Mouse (Mus musculus): ENCODE data around the gene 1700016K19Rik. TPM values are rescaled to one million over a fixed set of nuclear protein-coding genes. Genes with fewer than 3 reads are reported as not detected.

Gene 1700016K19Rik
- total and polyA plus RNA-seq, 3 experiments: 0.16 TPM; not detected in 2

GRCm38 (mm10) chr11:76035182-76035581 is 35.5 kb downstream of the 1700016K19Rik start:
- TF ChIP-seq CTCF (IDR thresholded peaks at IDR 0.05; ENCODE audit: low read depth, low read length) (no peak), GATA2 (IDR thresholded peaks at IDR 0.05; ENCODE audit: borderline replicate concordance, low read depth, low read length) (no peak), POLR2AphosphoS5 (IDR thresholded peaks at IDR 0.05; ENCODE audit: insufficient replicate concordance, low read depth, low read length) (no peak)
- ATAC-seq (ENCODE audit: extremely low read depth, insufficient number of reproducible peaks, low FRiP score, poor library complexity, severe bottlenecking) (no peak), DNase-seq (ENCODE audit: low spot score) (no peak)
- peaks cover 30% of the 10 kb centered on the region for H3K27me3 ChIP-seq (ENCODE audit: insufficient read depth, low read length)
- H3K9me3 ChIP-seq (replicated peaks): no peaks in the 10 kb centered on the region
- H3K36me3 ChIP-seq (replicated peaks): no peaks in the 10 kb centered on the region
- no peaks in the 10 kb centered on the region for H3K4me1 ChIP-seq (ENCODE audit: insufficient read depth, low read depth, low read length)
- no peak overlapping the region for H3K4me3 ChIP-seq (ENCODE audit: low read depth, low read length)

- no peak for ATAC-seq (ENCODE audit: extremely low read depth, insufficient number of reproducible peaks, low FRiP score, poor library complexity, severe bottlenecking)
- no peaks in the 10 kb centered on the region for H3K4me1 ChIP-seq (ENCODE audit: insufficient read depth, low read depth, low read length)
- H3K9me3 ChIP-seq (replicated peaks): no peaks in the 10 kb centered on the region
- H3K4me3 ChIP-seq (ENCODE audit: low read depth, low read length): no peak overlapping the region
- H3K36me3 ChIP-seq (replicated peaks): no peaks in the 10 kb centered on the region
- no peak for DNase-seq (ENCODE audit: low spot score)
- TF ChIP-seq GATA1 (IDR thresholded peaks at IDR 0.05; ENCODE audit: borderline replicate concordance, low read length) (no peak), POLR2AphosphoS5 (IDR thresholded peaks at IDR 0.05; ENCODE audit: insufficient replicate concordance, low read depth, low read length) (no peak), TAL1 (conservative IDR thresholded peaks at IDR 0.05; ENCODE audit: low read depth, low read length) (no peak), GATA2 (IDR thresholded peaks at IDR 0.05; ENCODE audit: borderline replicate concordance, low read depth, low read length) (no peak), CTCF (IDR thresholded peaks at IDR 0.05; ENCODE audit: low read depth, low read length) (no peak)
- peaks cover 26% of the 10 kb centered on the region for H3K27me3 ChIP-seq (ENCODE audit: insufficient read depth, low read length)
Measured at GRCm38 (mm10) chr11:76037581-76038294, 38.0 kb downstream of the 1700016K19Rik start.

- no peak for DNase-seq (ENCODE audit: low spot score)
- ATAC-seq (ENCODE audit: extremely low read depth, insufficient number of reproducible peaks, low FRiP score, poor library complexity, severe bottlenecking): no peak
- H3K4me3 ChIP-seq (ENCODE audit: low read depth, low read length): no peak overlapping the region
Measured at GRCm38 (mm10) chr11:76039271-76040053, 39.8 kb downstream of the 1700016K19Rik start.

GRCm38 (mm10) chr11:76040106-76040505 is 40.4 kb downstream of the 1700016K19Rik start:
- Histone ChIP-seq H3K9me3 (replicated peaks) (no peaks in the 10 kb centered on the region), H3K4me1 (ENCODE audit: insufficient read depth, low read depth, low read length) (no peaks in the 10 kb centered on the region), H3K27me3 (ENCODE audit: insufficient read depth, low read length) (peaks cover 17% of the 10 kb centered on the region), H3K4me3 (ENCODE audit: low read depth, low read length) (no peak overlapping the region), H3K36me3 (replicated peaks) (peaks cover 3% of the 10 kb centered on the region)
- TF ChIP-seq GATA2 (IDR thresholded peaks at IDR 0.05; ENCODE audit: borderline replicate concordance, low read depth, low read length) (no peak), CTCF (IDR thresholded peaks at IDR 0.05; ENCODE audit: low read depth, low read length) (no peak), TAL1 (conservative IDR thresholded peaks at IDR 0.05; ENCODE audit: low read depth, low read length) (no peak), POLR2AphosphoS5 (IDR thresholded peaks at IDR 0.05; ENCODE audit: insufficient replicate concordance, low read depth, low read length) (no peak), GATA1 (IDR thresholded peaks at IDR 0.05; ENCODE audit: borderline replicate concordance, low read length) (no peak)
- DNase-seq (ENCODE audit: low spot score) (no peak), ATAC-seq (ENCODE audit: extremely low read depth, insufficient number of reproducible peaks, low FRiP score, poor library complexity, severe bottlenecking) (no peak)

More at GRCm38 (mm10) chr11:76039271-76040053, 39.8 kb downstream of the 1700016K19Rik start:
- TF ChIP-seq CTCF (IDR thresholded peaks at IDR 0.05; ENCODE audit: low read depth, low read length) (no peak), POLR2AphosphoS5 (IDR thresholded peaks at IDR 0.05; ENCODE audit: insufficient replicate concordance, low read depth, low read length) (no peak), TAL1 (conservative IDR thresholded peaks at IDR 0.05; ENCODE audit: low read depth, low read length) (no peak), GATA1 (IDR thresholded peaks at IDR 0.05; ENCODE audit: borderline replicate concordance, low read length) (no peak), GATA2 (IDR thresholded peaks at IDR 0.05; ENCODE audit: borderline replicate concordance, low read depth, low read length) (no peak)
- Histone ChIP-seq H3K27me3 (ENCODE audit: insufficient read depth, low read length) (peaks cover 21% of the 10 kb centered on the region), H3K4me1 (ENCODE audit: insufficient read depth, low read depth, low read length) (no peaks in the 10 kb centered on the region), H3K36me3 (replicated peaks) (no peaks in the 10 kb centered on the region), H3K9me3 (replicated peaks) (no peaks in the 10 kb centered on the region)

- H3K4me1 ChIP-seq (ENCODE audit: insufficient read depth, low read depth, low read length): no peaks in the 10 kb centered on the region
- peaks cover 12% of the 10 kb centered on the region for H3K27me3 ChIP-seq (ENCODE audit: insufficient read depth, low read length)
- no peak for TF ChIP-seq CTCF (IDR thresholded peaks at IDR 0.05; ENCODE audit: low read depth, low read length)
- no peak for TF ChIP-seq POLR2AphosphoS5 (IDR thresholded peaks at IDR 0.05; ENCODE audit: insufficient replicate concordance, low read depth, low read length)
- no peak for TF ChIP-seq GATA2 (IDR thresholded peaks at IDR 0.05; ENCODE audit: borderline replicate concordance, low read depth, low read length)
- no peak for TF ChIP-seq GATA1 (IDR thresholded peaks at IDR 0.05; ENCODE audit: borderline replicate concordance, low read length)
- no peak for TF ChIP-seq TAL1 (conservative IDR thresholded peaks at IDR 0.05; ENCODE audit: low read depth, low read length)
- ATAC-seq (ENCODE audit: extremely low read depth, insufficient number of reproducible peaks, low FRiP score, poor library complexity, severe bottlenecking): no peak
- no peak overlapping the region for H3K4me3 ChIP-seq (ENCODE audit: low read depth, low read length)
- H3K36me3 ChIP-seq (replicated peaks): peaks cover 10% of the 10 kb centered on the region
- H3K9me3 ChIP-seq (replicated peaks): no peaks in the 10 kb centered on the region
- no peak for DNase-seq (ENCODE audit: low spot score)
Measured at GRCm38 (mm10) chr11:76040761-76041376, 41.2 kb downstream of the 1700016K19Rik start.
